Mouse (Mus musculus) myocyte (in vitro differentiated cells): ENCODE results near the gene Urad. TPM values are rescaled to one million over a fixed set of nuclear protein-coding genes. Genes with fewer than 3 reads are reported as not detected.

Experiments
- H3K27me3 ChIP-seq: one replicate; pipeline ENCODE4 v1.6.1; 2011; ENCODE audit not compliant: control insufficient read depth, insufficient read depth, insufficient read length
- H3K36me3 ChIP-seq: one replicate; pipeline ENCODE4 v1.6.1; 2011; ENCODE audit not compliant: control insufficient read depth, insufficient read depth
- H3K4me2 ChIP-seq: one replicate; pipeline ENCODE4 v1.6.1; 2011; ENCODE audit warnings: low read depth, control low read depth
- H3K4me3 ChIP-seq: one replicate; pipeline ENCODE4 v1.5.1; 2011; ENCODE audit warnings: mild to moderate bottlenecking, control low read depth, moderate library complexity
- H3K79me2 ChIP-seq: one replicate; pipeline ENCODE4 v1.6.1; 2011; ENCODE audit not compliant: control insufficient read depth, insufficient read depth
- H3ac ChIP-seq: one replicate; pipeline ENCODE4 v1.6.1; 2011; ENCODE audit not compliant: control insufficient read depth, insufficient read length
- CEBPB ChIP-seq: IDR thresholded peaks from 2 replicates; pipeline ENCODE4 v1.6.1; 2011; ENCODE audit warnings: mild to moderate bottlenecking, moderate library complexity; ENCODE audit not compliant: poor library complexity, insufficient read depth, severe bottlenecking
- E2F4 ChIP-seq: IDR thresholded peaks from one replicate; pipeline ENCODE4 v1.6.1; 2011; ENCODE audit warnings: mild to moderate bottlenecking, control low read depth, moderate library complexity; ENCODE audit not compliant: insufficient read depth
- MAX ChIP-seq: IDR thresholded peaks from one replicate; pipeline ENCODE4 v1.6.1; 2011; ENCODE audit warnings: low read depth, mild to moderate bottlenecking, control low read depth
- MYOD1 ChIP-seq, 3 experiments: IDR thresholded peaks; one replicate each; pipeline ENCODE4 v1.6.1; 2011; ENCODE audit warnings: control low read depth in 2 of 3, low read depth in 2 of 3, mild to moderate bottlenecking in 2 of 3, moderate library complexity in 1 of 3; ENCODE audit not compliant: insufficient read length in 2 of 3, control insufficient read depth in 1 of 3
- MYOG ChIP-seq, 3 experiments: IDR thresholded peaks; one replicate each; pipeline ENCODE4 v1.6.1; 2011; ENCODE audit warnings: control low read depth in 2 of 3, low read depth in 2 of 3, mild to moderate bottlenecking in 2 of 3; ENCODE audit not compliant: insufficient read length in 2 of 3, control insufficient read depth in 1 of 3, insufficient read depth in 1 of 3
- POLR2A ChIP-seq: IDR thresholded peaks from one replicate; pipeline ENCODE4 v1.6.1; 2011; ENCODE audit warnings: low read depth, mild to moderate bottlenecking, control low read depth, moderate library complexity; ENCODE audit not compliant: insufficient read length
- POLR2AphosphoS2 ChIP-seq: IDR thresholded peaks from one replicate; pipeline ENCODE4 v1.6.1; 2011; ENCODE audit warnings: low read depth, control low read depth; ENCODE audit not compliant: insufficient read length
- REST ChIP-seq: IDR thresholded peaks from one replicate; pipeline ENCODE4 v1.6.1; 2011; ENCODE audit warnings: mild to moderate bottlenecking, control low read depth, moderate library complexity; ENCODE audit not compliant: insufficient read depth, insufficient read length
- SRF ChIP-seq: IDR thresholded peaks from one replicate; pipeline ENCODE4 v1.6.1; 2011; ENCODE audit warnings: low read depth; ENCODE audit not compliant: control insufficient read depth, insufficient read length
- TCF12 ChIP-seq: IDR thresholded peaks from one replicate; pipeline ENCODE4 v1.6.1; 2011; ENCODE audit warnings: mild to moderate bottlenecking, control low read depth; ENCODE audit not compliant: poor library complexity, insufficient read depth, severe bottlenecking
- TCF3 ChIP-seq: IDR thresholded peaks from one replicate; pipeline ENCODE4 v1.6.1; 2011; ENCODE audit warnings: low read depth, control low read depth; ENCODE audit not compliant: insufficient read length
- USF1 ChIP-seq: IDR thresholded peaks from one replicate; pipeline ENCODE4 v1.6.1; 2011; ENCODE audit warnings: low read depth, mild to moderate bottlenecking, control low read depth, moderate library complexity
- polyA plus RNA-seq: library from polyadenylated mRNA; unstranded; fragments of >200 nt; fragmentation: generic; extraction: Trizol; gene quantifications from one replicate; pipeline ENCODE4 v1.2.1, GENCODE M21; 2012; ENCODE audit warnings: missing spikeins

Gene Urad
- polyA plus RNA-seq, 1 experiment: not detected

DNA sequence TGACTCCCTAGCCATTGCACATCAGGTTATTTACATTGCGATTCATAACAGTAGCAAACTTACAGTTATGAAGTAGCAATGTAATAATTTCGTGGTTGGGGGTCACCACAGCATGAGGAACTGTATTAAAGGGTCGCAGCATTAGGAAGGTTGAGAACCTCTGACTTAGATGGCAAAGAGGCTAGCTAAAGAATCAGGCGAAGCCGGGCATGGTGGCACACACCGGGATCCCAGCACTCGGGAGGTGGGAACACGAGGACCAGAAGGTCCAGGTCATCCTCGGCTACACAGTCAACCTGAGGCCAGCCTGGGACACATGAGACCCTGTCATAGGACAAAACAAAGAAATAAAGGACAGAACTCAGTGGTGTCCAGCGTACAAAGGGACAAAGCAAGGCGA is 7.7 kb upstream of the Urad start:
- Histone ChIP-seq H3K4me2 (no peak overlapping the region), H3K79me2 (no peaks in the 10 kb centered on the region), H3K36me3 (no peaks in the 10 kb centered on the region), H3ac (no peak overlapping the region), H3K27me3 (no peaks in the 10 kb centered on the region), H3K4me3 (no peak overlapping the region)
- no peak for TF ChIP-seq USF1
- TF ChIP-seq TCF12: no peak
- no peak for TF ChIP-seq POLR2AphosphoS2
- TF ChIP-seq MYOD1 (IDR thresholded peaks at IDR 0.05; ENCODE audit: control insufficient read depth in 1 of 3, insufficient read length in 2 of 3, low read depth in 2 of 3): no peak
- no peak for TF ChIP-seq MYOG (IDR thresholded peaks at IDR 0.05; ENCODE audit: control insufficient read depth in 1 of 3, insufficient read depth in 1 of 3, insufficient read length in 2 of 3, low read depth in 2 of 3)
- no peak for TF ChIP-seq REST
- TF ChIP-seq SRF: no peak
- TF ChIP-seq CEBPB: no peak
- TF ChIP-seq TCF3: no peak
- TF ChIP-seq POLR2A: no peak
- TF ChIP-seq E2F4: no peak
- no peak for TF ChIP-seq MAX

DNA sequence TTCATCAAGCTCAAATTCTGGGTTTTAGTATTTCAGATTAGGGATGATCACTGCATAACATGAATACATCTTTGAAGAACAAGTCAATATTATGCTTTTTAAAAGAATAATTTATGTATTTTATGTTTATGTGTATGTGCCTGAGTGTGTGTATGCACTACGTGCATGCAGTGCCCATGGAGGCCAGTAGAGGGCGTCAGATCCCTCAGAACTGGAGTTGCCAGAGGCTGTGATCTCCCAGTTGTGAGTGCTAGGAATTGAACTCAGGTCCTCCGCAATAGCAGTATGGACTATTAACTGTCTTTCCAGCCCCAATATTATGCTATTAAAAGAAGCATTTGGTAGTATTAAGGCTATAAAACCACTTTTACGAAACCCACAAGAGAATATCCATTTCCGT is 5.4 kb upstream of the Urad start:
- TF ChIP-seq POLR2AphosphoS2 (no peak), MAX (no peak), TCF3 (no peak), SRF (no peak), POLR2A (no peak), CEBPB (no peak), REST (no peak), MYOG (IDR thresholded peaks at IDR 0.05; ENCODE audit: control insufficient read depth in 1 of 3, insufficient read depth in 1 of 3, insufficient read length in 2 of 3, low read depth in 2 of 3) (no peak), E2F4 (no peak), MYOD1 (IDR thresholded peaks at IDR 0.05; ENCODE audit: control insufficient read depth in 1 of 3, insufficient read length in 2 of 3, low read depth in 2 of 3) (no peak), TCF12 (no peak), USF1 (no peak)
- Histone ChIP-seq H3K79me2 (no peaks in the 10 kb centered on the region), H3ac (no peak overlapping the region), H3K4me2 (no peak overlapping the region), H3K4me3 (no peak overlapping the region), H3K36me3 (no peaks in the 10 kb centered on the region), H3K27me3 (peaks cover 2% of the 10 kb centered on the region)

DNA sequence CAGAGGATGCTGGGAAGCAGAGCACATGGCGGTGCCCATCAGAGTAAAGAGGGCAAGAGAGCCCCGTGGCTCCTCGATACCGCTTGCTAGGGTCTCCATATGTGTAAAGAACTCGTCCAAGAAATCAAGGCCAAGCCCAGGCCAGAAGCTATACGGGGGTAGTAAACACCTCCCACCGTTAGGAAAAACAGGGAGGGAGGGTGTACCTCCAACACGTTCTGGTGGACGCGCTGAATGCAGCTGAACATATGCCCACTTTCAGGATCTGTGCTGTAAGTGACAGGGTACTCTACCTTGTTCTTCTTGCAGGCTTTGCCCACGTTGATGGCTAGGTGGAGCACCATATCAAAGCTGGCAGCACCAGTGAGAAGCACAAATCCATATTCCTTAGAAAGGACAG is 3.7 kb upstream of the Urad start:
- H3ac ChIP-seq: no peak overlapping the region
- TF ChIP-seq TCF12: no peak
- no peak for TF ChIP-seq MYOG (IDR thresholded peaks at IDR 0.05; ENCODE audit: control insufficient read depth in 1 of 3, insufficient read depth in 1 of 3, insufficient read length in 2 of 3, low read depth in 2 of 3)
- no peak for TF ChIP-seq POLR2A
- no peak for TF ChIP-seq E2F4
- TF ChIP-seq REST: no peak
- TF ChIP-seq MAX: no peak
- TF ChIP-seq POLR2AphosphoS2: no peak
- TF ChIP-seq TCF3: no peak
- no peak for TF ChIP-seq SRF
- no peak for TF ChIP-seq CEBPB
- no peak for TF ChIP-seq USF1
- TF ChIP-seq MYOD1 (IDR thresholded peaks at IDR 0.05; ENCODE audit: control insufficient read depth in 1 of 3, insufficient read length in 2 of 3, low read depth in 2 of 3): no peak

DNA sequence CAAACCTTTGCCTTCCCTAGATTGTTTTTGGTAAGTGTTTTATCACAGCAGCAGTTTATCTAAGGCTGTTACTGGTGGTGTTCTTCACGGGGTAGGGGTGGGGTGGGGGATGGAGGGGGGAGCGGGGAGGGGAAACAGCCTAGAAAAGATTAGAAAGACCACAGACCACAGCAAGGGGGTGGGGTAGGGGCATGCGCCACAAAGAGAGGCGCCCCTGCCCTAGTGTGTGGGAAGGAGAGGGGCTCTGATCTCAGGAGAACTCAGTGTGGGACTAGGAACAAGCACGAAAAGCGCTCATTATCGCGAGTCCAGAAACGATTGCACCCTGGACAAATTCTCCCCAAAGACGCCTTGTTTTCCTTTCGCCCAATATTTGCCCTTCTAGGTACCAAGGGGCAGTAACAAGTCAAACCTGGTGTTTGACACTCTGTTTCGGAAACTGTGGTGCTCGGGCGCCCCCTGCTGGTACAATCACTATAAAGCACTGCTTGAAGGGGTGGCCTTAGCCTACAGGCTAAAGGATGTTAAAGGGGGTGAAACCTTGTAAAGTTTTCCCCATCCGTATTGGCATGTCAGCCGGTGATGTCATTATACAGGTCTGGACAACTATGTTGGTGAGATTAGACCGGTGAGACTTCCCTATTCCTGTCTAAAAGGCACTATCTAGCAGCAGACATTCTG is 1.1 kb upstream of the Urad start:
- TF ChIP-seq POLR2A (no peak), TCF3 (no peak), CEBPB (no peak), MYOD1 (IDR thresholded peaks at IDR 0.05; ENCODE audit: control insufficient read depth in 1 of 3, insufficient read length in 2 of 3, low read depth in 2 of 3) (no peak), E2F4 (no peak), MAX (no peak), USF1 (no peak), MYOG (IDR thresholded peaks at IDR 0.05; ENCODE audit: control insufficient read depth in 1 of 3, insufficient read depth in 1 of 3, insufficient read length in 2 of 3, low read depth in 2 of 3) (no peak), REST (no peak), SRF (no peak), POLR2AphosphoS2 (no peak), TCF12 (no peak)
- H3K4me3 ChIP-seq: no peak overlapping the region
- H3K4me2 ChIP-seq: no peak overlapping the region
- H3K36me3 ChIP-seq: no peaks in the 10 kb centered on the region
- H3ac ChIP-seq: no peak overlapping the region
- peaks cover 20% of the 10 kb centered on the region for H3K27me3 ChIP-seq
- H3K79me2 ChIP-seq: no peaks in the 10 kb centered on the region

More for the DNA sequence above, 3.7 kb upstream of the Urad start:
- Histone ChIP-seq H3K27me3 (peaks cover 19% of the 10 kb centered on the region), H3K4me2 (no peak overlapping the region), H3K4me3 (no peak overlapping the region), H3K36me3 (no peaks in the 10 kb centered on the region), H3K79me2 (no peaks in the 10 kb centered on the region)
